Mouse (Mus musculus) heart, adult 11 months (tissue): Measurements from ENCODE around the gene Tle4.

Experiments used
- DNase-seq: peaks from one replicate; pipeline ENCODE4 v3.0.0; 2022

Gene Tle4

GRCm38 (mm10) chr19:14453486-14453885, 144.4 kb downstream of the Tle4 start:
- DNase-seq = peak; percentile 78

GRCm38 (mm10) chr19:14451329-14451728, 146.5 kb downstream of the Tle4 start:
- peak; percentile 25 for DNase-seq

- DNase-seq = peak; percentile 88
These were observed 148.1 kb downstream of the Tle4 start for GRCm38 (mm10) chr19:14449738-14450137.

DNA sequence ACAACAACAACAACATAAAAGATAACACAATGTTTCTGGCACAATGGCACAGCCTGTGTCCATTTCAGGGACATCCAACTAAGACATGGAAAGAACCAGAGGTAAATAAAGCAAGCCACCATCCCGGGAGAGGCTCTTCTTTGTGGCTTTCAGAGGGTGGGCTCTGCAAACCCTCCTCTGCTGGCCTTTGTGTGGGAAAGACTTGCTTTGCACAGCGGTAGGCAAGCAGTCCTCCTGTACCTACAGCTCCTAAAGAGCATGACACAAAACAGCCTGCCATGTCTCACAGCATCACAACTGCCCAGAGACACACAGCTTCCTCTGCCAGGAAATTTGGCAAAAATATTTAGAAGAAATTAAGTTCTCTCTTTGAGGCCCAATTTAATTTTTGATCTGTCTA, 149.3 kb downstream of the Tle4 start:
- peak; percentile 51 for DNase-seq

DNA sequence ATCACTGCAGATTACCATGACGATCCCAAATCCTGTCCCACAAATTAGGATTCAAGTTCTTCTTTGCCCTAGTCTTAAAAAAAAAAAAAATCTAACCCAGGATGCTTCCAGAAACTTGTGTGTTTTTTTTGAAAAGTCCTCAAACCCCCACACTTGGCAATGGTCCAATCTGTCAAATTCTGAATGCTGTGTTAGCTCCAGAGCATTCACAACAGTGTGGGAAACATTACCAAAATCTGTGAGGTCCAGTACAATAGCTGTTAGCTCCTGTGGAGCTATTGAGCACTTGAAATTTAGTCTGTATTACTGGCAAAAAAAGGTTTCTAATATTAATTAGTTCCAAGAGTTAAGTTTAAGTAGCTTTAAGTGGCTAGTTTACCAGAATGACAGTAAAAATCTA, 150.4 kb downstream of the Tle4 start:
- peak; percentile 18 for DNase-seq

DNA sequence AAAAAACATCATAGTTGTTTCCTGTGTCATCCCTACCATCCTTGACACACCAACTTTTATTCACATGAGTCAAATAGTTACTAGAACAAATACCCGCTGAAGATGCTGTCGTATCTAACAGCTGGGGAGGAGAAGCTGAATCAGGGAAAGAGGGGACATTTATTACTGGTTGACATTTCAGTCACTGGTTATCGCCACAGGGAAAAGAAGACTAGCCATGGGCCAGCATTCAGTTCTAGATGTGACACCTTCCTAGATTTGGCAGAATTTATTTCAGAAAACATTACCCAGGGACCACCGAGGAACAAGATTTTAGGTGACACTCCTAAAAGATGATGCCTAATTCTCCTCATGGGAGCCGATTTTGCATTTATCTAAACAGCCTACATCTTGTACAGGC, 156.0 kb downstream of the Tle4 start:
- DNase-seq = peak; percentile 57

- DNase-seq = peak; percentile 30
These were observed 160.6 kb downstream of the Tle4 start for GRCm38 (mm10) chr19:14437226-14437625.

- DNase-seq = peak; percentile 15
These were observed 161.3 kb downstream of the Tle4 start for GRCm38 (mm10) chr19:14436567-14436966.

GRCm38 (mm10) chr19:14435681-14436376, 162.0 kb downstream of the Tle4 start:
- peak; percentile 55 for DNase-seq

GRCm38 (mm10) chr19:14433900-14434299, 164.0 kb downstream of the Tle4 start:
- peak; percentile 80 for DNase-seq

GRCm38 (mm10) chr19:14432436-14432835, 165.4 kb downstream of the Tle4 start:
- peak; percentile 55 for DNase-seq

- DNase-seq = no peak
These were observed 170.9 kb downstream of the Tle4 start for GRCm38 (mm10) chr19:14426920-14427319.

- DNase-seq = no peak
These were observed 171.5 kb downstream of the Tle4 start for GRCm38 (mm10) chr19:14426244-14426868.

DNA sequence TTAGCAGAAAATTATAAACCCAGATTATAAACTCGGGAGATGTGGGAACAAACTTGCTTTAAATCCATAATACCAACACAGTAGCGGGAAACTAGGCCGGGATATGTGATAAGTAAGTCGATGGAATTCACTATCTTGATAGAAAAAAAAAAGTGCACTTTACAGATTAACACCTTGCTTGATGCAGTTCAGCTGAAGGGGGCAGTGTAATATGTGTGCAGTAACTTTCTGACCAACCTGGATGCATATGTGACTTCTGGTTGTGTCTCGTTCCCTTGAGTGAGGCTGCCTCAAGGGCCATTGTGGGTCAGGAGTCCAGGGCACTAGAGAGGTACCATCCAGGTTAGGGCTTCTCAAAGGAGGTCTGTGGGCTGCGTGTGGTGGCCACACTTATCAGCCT, 172.7 kb downstream of the Tle4 start:
- DNase-seq = no peak

- no peak for DNase-seq
These were observed 173.6 kb downstream of the Tle4 start for GRCm38 (mm10) chr19:14424016-14424964.

GRCm38 (mm10) chr19:14421691-14422090, 176.2 kb downstream of the Tle4 start:
- DNase-seq = no peak

DNA sequence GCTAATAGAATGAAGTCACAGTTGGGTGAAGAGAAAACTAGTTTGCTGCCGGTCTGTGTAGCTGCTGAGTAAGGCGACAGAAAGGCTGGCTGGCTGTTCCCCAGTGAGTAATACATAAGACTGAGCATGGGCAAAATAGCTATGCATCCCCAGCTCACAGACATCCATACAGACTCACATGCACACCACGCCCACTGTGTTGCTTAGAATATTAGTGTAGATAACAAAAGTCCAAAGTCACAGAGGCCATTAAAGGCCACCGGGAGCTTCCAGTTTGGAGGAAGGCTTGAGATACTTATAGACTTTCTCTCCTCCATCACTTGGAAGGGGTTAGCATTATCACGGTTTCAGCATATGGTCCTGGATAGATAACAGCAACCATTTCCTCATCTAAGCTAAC, 178.0 kb downstream of the Tle4 start:
- DNase-seq = no peak

DNA sequence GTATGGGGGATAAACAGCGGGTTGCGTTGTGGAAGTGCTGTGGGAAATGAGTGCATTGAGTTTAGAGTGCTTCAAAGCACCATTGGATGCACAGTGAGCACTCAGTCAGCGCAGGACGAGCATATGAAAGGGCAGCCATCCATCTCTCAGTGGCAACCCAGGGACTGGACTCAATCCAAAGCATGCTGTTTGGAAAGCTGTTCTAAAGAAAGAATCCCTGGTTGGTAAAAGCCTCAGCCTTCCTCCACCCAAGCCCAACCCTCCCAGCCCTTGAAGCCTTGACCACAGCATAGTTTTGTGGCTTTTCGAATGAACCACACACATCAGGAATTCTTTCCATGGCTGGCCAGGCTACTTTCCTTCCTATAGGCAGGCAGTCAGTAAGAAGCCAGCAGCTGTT, 181.0 kb downstream of the Tle4 start:
- no peak for DNase-seq

GRCm38 (mm10) chr19:14415996-14416395, 181.9 kb downstream of the Tle4 start:
- no peak for DNase-seq

- DNase-seq = no peak
These were observed 182.9 kb downstream of the Tle4 start for GRCm38 (mm10) chr19:14414957-14415356.

GRCm38 (mm10) chr19:14406603-14407002, 191.2 kb downstream of the Tle4 start:
- no peak for DNase-seq
